Mouse (Mus musculus) stomach, embryonic 16.5 days (tissue): ENCODE results near the gene Patl1. TPM values are rescaled to one million over a fixed set of nuclear protein-coding genes. Genes with fewer than 3 reads are reported as not detected.
A peak's percentile ranks its signal among the peaks of the same experiment; 100 is the strongest.
"Not testable (repeated sequence)": the region's sequence is repeated elsewhere in the genome, so short reads cannot be mapped to it uniquely, and the experiment has no call there.

Experiments used
- ATAC-seq: fragments of 200-750 bp; cut with Nextera tagmentation; 2 replicates; pipeline ENCODE4 v1.8.0; 2017; ENCODE audit warnings: moderate number of reproducible peaks, moderate TSS enrichment; ENCODE audit not compliant: insufficient read depth, low FRiP score
- H3K27ac ChIP-seq: fragments of 300-500 bp; sonication (generic); 2 replicates; pipeline ENCODE4 v1.5.1; 2014; ENCODE audit warnings: low read length
- H3K27me3 ChIP-seq: fragments of 300-500 bp; sonication (generic); 2 replicates; pipeline ENCODE4 v1.6.1; 2014; ENCODE audit warnings: low read length, control low read depth, mixed read lengths; ENCODE audit not compliant: control insufficient read depth, insufficient read depth
- H3K36me3 ChIP-seq: fragments of 300-500 bp; sonication (generic); 2 replicates; pipeline ENCODE4 v1.6.1; 2014; ENCODE audit warnings: low read length; ENCODE audit not compliant: control insufficient read depth, insufficient read depth
- H3K4me1 ChIP-seq: fragments of 300-500 bp; sonication (generic); 2 replicates; pipeline ENCODE4 v1.6.1; 2014; ENCODE audit warnings: low read length, control low read depth, mixed read lengths; ENCODE audit not compliant: control insufficient read depth, insufficient read depth
- H3K4me2 ChIP-seq: fragments of 300-500 bp; sonication (generic); 2 replicates; pipeline ENCODE4 v1.6.1; 2014; ENCODE audit warnings: low read depth, low read length, mixed read lengths
- H3K4me3 ChIP-seq: fragments of 300-500 bp; sonication (generic); replicated peaks from 2 replicates; pipeline ENCODE4 v1.5.1; 2014; ENCODE audit warnings: mild to moderate bottlenecking, low read length
- H3K9ac ChIP-seq: fragments of 300-500 bp; sonication (generic); 2 replicates; pipeline ENCODE4 v1.6.1; 2014; ENCODE audit warnings: low read length
- H3K9me3 ChIP-seq: fragments of 300-500 bp; sonication (generic); replicated peaks from 2 replicates; pipeline ENCODE4 v1.6.1; 2016; ENCODE audit warnings: low read length, control low read depth; ENCODE audit not compliant: control insufficient read depth
- WGBS: fragments of 180-500 bp; shearing (Covaris S2); extraction: QIAGEN DNeasy Blood & Tissue Kit; methylation state at CpG from one replicate; pipeline ENCODE4 v1.1.7; 2014; 5-methylcytosine and 5-hydroxymethylcytosine counted together
- polyA plus RNA-seq: library from polyadenylated mRNA; unstranded; fragments of >200 nt; fragmentation: Nextera tagmentation; extraction: Ambion mirVana; gene quantifications from 2 replicates; pipeline ENCODE4 v1.2.1, GENCODE M21; 2015

Patl1 gene
- 16.6 and 16.9 TPM in 2 replicates for polyA plus RNA-seq

DNA sequence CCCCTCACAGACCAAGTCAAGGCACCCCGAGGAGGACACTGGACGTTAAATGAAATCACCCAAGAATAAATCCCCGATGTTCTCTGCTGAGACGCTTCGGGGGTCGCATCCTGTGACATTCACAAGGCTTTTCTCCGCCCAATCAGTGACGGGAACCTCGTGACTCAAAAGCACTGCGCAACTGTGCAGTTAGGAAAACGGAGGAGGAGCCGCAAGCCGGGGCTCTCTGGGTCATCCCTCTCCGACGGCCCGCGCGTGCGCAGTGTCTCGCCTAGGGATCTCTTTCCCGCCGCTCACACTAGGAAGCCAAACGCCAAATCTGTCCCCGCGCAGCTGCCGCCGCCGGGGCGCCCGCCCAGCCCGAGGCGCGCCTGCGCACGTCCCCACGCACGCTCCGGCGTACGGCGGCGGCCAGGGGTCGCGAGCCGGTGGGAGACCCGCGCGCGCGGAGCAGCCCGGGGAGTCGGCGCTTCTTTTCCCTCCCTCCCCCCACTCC, at the start of gene Patl1:
TSS of gene Patl1 (plus strand) at position 363 of the 496 bp plus-strand sequence.
- H3K4me3 ChIP-seq = peak within 1 kb of the TSS; percentile 74
- no peaks in the 10 kb centered on the region for H3K27me3 ChIP-seq
- ATAC-seq = peak; percentile 98
- no peaks in the 10 kb centered on the region for H3K36me3 ChIP-seq
- peaks cover 8% of the 10 kb centered on the region for H3K4me1 ChIP-seq
- H3K4me2 ChIP-seq = peak within 1 kb of the TSS; percentile 73
- H3K9ac ChIP-seq = peak within 1 kb of the TSS; percentile 84
- H3K9me3 ChIP-seq = no peaks in the 10 kb centered on the region
- WGBS = under 1% methylated on average over 47 of the region's 53 CpGs
- peak within 1 kb of the TSS; percentile 86 for H3K27ac ChIP-seq

DNA sequence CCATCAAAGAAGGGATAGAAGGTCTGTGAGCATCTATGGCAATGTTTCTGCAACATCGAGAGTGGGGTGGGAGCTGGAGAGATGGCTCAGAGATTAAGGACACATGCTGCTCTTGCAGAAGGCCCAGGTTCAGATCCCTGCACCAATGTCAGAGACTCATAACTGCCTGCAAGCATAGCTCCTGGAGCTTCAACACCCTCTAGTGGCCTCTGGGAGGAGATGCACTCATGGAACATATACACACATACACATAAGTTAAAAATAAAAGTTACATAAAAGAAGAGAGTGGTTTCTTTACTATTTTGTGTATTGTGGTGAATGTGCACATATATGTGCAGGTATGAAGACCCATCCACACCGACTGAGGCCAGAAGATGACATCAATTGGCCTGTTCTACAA, 44.4 kb upstream of the Patl1 start:
- 82% methylated on average over 2 of the region's 2 CpGs for WGBS
- no peak overlapping the region for H3K9ac ChIP-seq

DNA sequence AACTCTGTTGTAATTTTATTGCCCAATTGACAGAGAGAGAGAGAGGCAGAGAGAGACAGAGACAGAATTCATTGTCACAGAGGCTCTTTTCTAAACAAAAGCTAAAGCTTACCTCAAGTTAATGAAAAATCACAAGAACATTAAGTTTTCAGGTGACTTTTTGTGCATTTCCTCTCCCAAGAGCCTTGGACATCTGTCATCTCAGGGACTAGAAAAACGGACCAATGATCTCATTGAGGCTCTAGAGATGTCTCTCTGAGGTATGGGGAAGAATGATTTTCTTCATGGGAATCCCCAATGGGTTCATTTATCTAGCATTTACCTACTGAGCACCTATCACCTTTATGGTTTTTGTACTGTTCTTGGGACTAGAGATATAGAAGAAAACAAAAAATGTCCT, 37.2 kb upstream of the Patl1 start, which contains the start of gene Olfr1419:
TSS of gene Olfr1419 (minus strand) at position 101 of the 400 bp plus-strand sequence.
- no peak within 1 kb of the TSS for H3K9ac ChIP-seq
- no peaks in the 10 kb centered on the region for H3K9me3 ChIP-seq
- H3K4me3 ChIP-seq = no peak within 1 kb of the TSS
- H3K4me2 ChIP-seq = no peak within 1 kb of the TSS
- 41% methylated on average over 1 of the region's 1 CpGs for WGBS
- H3K27ac ChIP-seq = no peak within 1 kb of the TSS
- no peak for ATAC-seq
- no peaks in the 10 kb centered on the region for H3K36me3 ChIP-seq
- no peaks in the 10 kb centered on the region for H3K27me3 ChIP-seq
- no peaks in the 10 kb centered on the region for H3K4me1 ChIP-seq

More for the DNA sequence above, 44.4 kb upstream of the Patl1 start:
- H3K4me1 ChIP-seq = no peaks in the 10 kb centered on the region
- no peaks in the 10 kb centered on the region for H3K9me3 ChIP-seq
- no peak overlapping the region for H3K27ac ChIP-seq
- no peak for ATAC-seq
- H3K27me3 ChIP-seq = no peaks in the 10 kb centered on the region
- H3K4me3 ChIP-seq = no peak overlapping the region
- H3K36me3 ChIP-seq = no peaks in the 10 kb centered on the region
- no peak overlapping the region for H3K4me2 ChIP-seq

DNA sequence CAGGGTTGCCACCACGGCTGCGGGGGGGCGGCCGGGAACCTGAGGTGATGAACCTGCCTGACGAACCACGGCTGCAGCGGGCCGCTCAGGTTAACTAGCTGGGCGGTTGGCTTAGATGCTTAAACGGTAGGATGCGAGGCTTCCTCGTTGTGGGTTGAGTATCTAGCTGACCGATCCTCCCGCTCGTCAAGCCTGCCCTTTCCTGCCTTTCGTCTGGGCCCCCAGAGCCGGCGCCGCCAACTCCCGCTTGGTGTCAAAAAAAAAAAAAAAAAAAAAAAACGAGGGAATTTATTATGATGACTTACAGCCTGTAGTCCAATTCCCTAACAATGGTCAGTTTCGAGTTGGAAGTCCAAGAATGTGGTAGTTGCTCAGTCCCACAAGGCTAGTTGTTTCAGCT, 33.8 kb upstream of the Patl1 start:
- not testable (repeated sequence) for ATAC-seq, H3K9ac ChIP-seq, H3K4me1 ChIP-seq, H3K27me3 ChIP-seq, H3K27ac ChIP-seq, H3K9me3 ChIP-seq, H3K4me3 ChIP-seq, H3K36me3 ChIP-seq
- WGBS = 49% methylated on average over 20 of the region's 22 CpGs
- peak overlapping the region; percentile 14; the same call in 1 of the 2 replicates for H3K4me2 ChIP-seq

DNA sequence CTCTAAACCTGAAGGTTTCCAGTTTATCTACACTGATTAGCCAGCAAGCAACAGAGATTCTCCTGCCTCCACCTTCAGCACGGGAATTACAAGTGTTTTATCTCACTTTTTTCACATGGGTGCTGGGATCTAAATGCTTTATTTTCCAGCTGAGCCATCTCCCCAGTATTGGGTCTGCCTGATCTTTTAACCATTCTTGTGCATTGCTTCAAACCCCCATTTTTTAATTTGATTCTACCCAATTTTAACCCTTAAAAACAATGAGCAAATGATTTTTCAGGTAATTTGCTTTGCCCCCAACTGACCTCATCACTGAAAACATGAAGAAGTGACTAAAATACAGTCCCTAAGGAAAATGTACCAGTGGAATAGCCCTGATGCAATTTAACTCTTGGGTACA, 25.9 kb upstream of the Patl1 start, which contains the start of gene Olfr1420:
TSS of gene Olfr1420 (plus strand) at position 301 of the 400 bp plus-strand sequence.
- Histone ChIP-seq H3K9ac (no peak within 1 kb of the TSS), H3K27me3 (no peaks in the 10 kb centered on the region), H3K4me1 (no peaks in the 10 kb centered on the region), H3K4me3 (no peak within 1 kb of the TSS), H3K4me2 (no peak within 1 kb of the TSS), H3K9me3 (no peaks in the 10 kb centered on the region), H3K27ac (no peak within 1 kb of the TSS), H3K36me3 (no peaks in the 10 kb centered on the region)
- no peak for ATAC-seq
- WGBS = 30% methylated on average over 1 of the region's 1 CpGs

DNA sequence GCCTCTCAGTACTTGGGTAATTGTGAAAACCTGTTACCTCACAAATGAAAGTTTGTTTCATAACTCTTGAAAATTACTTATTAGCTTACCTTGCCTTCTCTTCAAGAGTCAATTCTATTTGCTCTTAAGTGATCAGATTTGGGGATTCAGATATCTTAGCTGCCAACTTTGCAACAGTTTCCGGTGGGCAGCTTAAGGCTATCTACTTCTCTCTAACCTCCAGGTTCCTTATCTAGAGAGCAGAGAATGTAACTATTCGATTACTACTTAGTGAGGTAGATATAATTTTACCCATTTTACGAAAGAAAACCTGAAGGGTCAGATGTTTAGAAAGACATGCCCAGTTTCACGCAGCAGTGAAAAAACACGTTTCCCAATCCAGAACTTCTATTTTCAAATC, 1.2 kb upstream of the Patl1 start:
- H3K9ac ChIP-seq = no peak overlapping the region
- no peaks in the 10 kb centered on the region for H3K9me3 ChIP-seq
- peaks cover 5% of the 10 kb centered on the region; the same call in 1 of the 2 replicates for H3K4me1 ChIP-seq
- H3K4me2 ChIP-seq = peak overlapping the region; percentile 73
- ATAC-seq = no peak
- H3K27ac ChIP-seq = no peak overlapping the region
- no peaks in the 10 kb centered on the region for H3K27me3 ChIP-seq
- H3K36me3 ChIP-seq = no peaks in the 10 kb centered on the region
- WGBS = 87% methylated on average over 5 of the region's 5 CpGs
- H3K4me3 ChIP-seq = peak overlapping the region; percentile 74

DNA sequence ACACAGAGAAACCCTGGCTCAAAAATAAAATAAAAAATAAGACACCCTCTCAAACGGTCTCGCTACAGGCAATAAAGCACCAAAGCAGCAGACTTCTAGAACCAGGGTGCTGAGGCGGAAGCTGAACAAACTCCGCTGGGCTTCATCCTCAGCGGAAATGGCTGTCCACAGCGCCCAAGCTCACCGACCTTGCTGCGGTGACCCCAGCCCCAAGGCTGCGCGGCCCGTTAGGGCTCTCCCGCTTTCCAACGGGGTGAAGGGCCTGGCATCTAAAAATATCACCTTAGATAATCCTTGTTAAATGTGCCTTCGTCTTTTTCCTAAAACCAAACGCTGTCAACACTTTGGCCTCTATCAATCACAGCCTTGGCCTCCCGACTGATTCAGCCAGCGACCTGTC, 596 bp upstream of the Patl1 start:
- no peaks in the 10 kb centered on the region for H3K36me3 ChIP-seq
- no peaks in the 10 kb centered on the region for H3K9me3 ChIP-seq
- H3K9ac ChIP-seq = peak overlapping the region; percentile 68
- peak overlapping the region; percentile 73 for H3K4me2 ChIP-seq
- ATAC-seq = peak; percentile 28; the same call in 1 of the 2 replicates
- no peaks in the 10 kb centered on the region for H3K27me3 ChIP-seq
- peak overlapping the region; percentile 78 for H3K27ac ChIP-seq
- H3K4me3 ChIP-seq = peak overlapping the region; percentile 74
- 4% methylated on average over 17 of the region's 17 CpGs for WGBS
- peaks cover 8% of the 10 kb centered on the region for H3K4me1 ChIP-seq

DNA sequence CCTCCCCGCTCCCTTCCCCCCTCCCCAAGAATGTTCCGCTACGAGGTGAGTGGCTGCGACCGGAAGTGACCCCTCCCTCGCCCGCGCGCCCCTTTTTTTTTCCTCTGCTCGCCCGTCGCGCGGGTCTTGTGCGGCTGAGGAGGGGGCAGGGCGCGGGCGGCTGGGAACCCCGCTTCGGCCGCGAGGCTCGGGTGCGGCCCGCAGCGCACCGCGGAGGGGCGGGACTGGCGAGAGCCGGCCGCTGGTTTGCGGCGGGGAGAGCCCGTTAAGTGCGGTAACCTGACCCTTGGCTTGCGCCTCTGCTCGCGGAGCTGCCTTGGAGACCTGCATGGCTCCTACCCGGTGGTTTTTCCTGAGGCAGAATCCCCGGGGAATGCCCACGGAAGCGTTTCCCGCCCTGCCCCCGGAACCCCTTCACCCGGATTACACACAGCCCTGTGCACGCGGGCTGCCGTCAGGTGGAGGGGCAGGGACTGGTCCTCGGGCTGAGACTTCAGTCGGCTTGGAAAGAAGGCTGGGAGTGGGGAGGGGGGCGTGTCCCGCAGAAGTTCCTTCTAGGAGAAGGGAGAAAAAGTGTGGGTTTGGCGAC, 428 bp downstream of the Patl1 start:
- H3K4me3 ChIP-seq = peak overlapping the region; percentile 74
- WGBS = under 1% methylated on average over 51 of the region's 54 CpGs
- peak; percentile 54 for ATAC-seq
- H3K27ac ChIP-seq = peak overlapping the region; percentile 86
- peak overlapping the region; percentile 70 for H3K4me2 ChIP-seq
- H3K9ac ChIP-seq = peak overlapping the region; percentile 84
- no peaks in the 10 kb centered on the region for H3K9me3 ChIP-seq
- no peaks in the 10 kb centered on the region for H3K36me3 ChIP-seq
- no peaks in the 10 kb centered on the region for H3K27me3 ChIP-seq
- peaks cover 8% of the 10 kb centered on the region for H3K4me1 ChIP-seq

DNA sequence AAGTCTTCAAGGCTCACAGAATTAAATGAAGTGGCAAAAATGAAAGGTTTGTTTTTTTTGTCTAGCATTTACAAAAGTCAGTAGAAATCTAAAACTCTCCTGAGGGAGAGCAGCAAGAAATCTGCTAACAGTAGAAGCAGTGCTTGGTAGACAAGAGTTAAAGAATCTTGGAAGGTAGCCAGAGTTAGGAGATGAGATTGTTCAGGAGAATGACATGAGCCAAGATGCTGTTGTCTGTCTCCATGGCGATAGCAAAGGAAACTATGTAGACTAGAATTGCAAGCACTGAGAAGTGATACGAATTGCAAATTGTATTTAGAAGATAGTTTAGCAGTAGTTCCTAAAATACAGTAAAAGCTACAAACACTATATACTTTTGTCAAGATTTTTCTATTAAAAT, 3.6 kb downstream of the Patl1 start:
- Histone ChIP-seq H3K4me1 (peaks cover 8% of the 10 kb centered on the region), H3K27ac (no peak overlapping the region), H3K4me3 (no peak overlapping the region), H3K27me3 (no peaks in the 10 kb centered on the region), H3K9me3 (no peaks in the 10 kb centered on the region), H3K4me2 (no peak overlapping the region), H3K9ac (no peak overlapping the region), H3K36me3 (peaks cover 2% of the 10 kb centered on the region; the same call in 1 of the 2 replicates)
- 14% methylated on average over 2 of the region's 2 CpGs for WGBS
- no peak for ATAC-seq
